Mouse (Mus musculus) heart, embryonic 16.5 days (tissue): ENCODE results near the gene Ubxn1. TPM values are rescaled to one million over a fixed set of nuclear protein-coding genes. Genes with fewer than 3 reads are reported as not detected.

ENCODE experiments used
- microRNA-seq: library from miRNA; unstranded; fragments of <30 nt; microRNA quantifications from one replicate; pipeline ENCODE4, GENCODE M21; 2017
- polyA plus RNA-seq: library from polyadenylated mRNA; unstranded; fragments of >200 nt; fragmentation: Nextera tagmentation; extraction: Ambion mirVana; gene quantifications from 2 replicates; pipeline ENCODE4 v1.2.1, GENCODE M21; 2015

The Ubxn1 gene
- polyA plus RNA-seq, 1 experiment from 2014 or later: 133 TPM

Small RNA genes lying within 50 kb of the gene (microRNA-seq; reads per million reads assigned to microRNA genes)
- gene Mir5136: not detected

Other genes with a start within 250 kb of the Ubxn1 start
- 0.09 TPM in 2 replicates for gene Chrm1, start 207.7 kb upstream of the Ubxn1 start, polyA plus RNA-seq
- 66.4 and 68.8 TPM in 2 replicates for gene Slc3a2, start 148.1 kb upstream of the Ubxn1 start, polyA plus RNA-seq
- 53.5 and 54.9 TPM in 2 replicates for gene Wdr74, start 135.7 kb upstream of the Ubxn1 start, polyA plus RNA-seq
- 0.63 and 0.74 TPM in 2 replicates for gene 1700092M07Rik, start 130.8 kb upstream of the Ubxn1 start, polyA plus RNA-seq
- 91.5 and 91.7 TPM in 2 replicates for gene Stx5a, start 130.1 kb upstream of the Ubxn1 start, polyA plus RNA-seq
- 134 and 145 TPM in 2 replicates for gene Nxf1, start 114.4 kb upstream of the Ubxn1 start, polyA plus RNA-seq
- gene Tmem223, start 100.5 kb upstream of the Ubxn1 start, polyA plus RNA-seq: 138 and 158 TPM in 2 replicates
- gene Tmem179b, start 97.0 kb upstream of the Ubxn1 start, polyA plus RNA-seq: 57.1 and 60.9 TPM in 2 replicates
- gene Taf6l, start 85.1 kb upstream of the Ubxn1 start, polyA plus RNA-seq: 17.4 and 19.3 TPM in 2 replicates
- 126 and 128 TPM in 2 replicates for gene Polr2g, start 72.9 kb upstream of the Ubxn1 start, polyA plus RNA-seq
- gene Zbtb3, start 68.9 kb upstream of the Ubxn1 start, polyA plus RNA-seq: 3.5 and 4.3 TPM in 2 replicates
- 35.5 and 37.7 TPM in 2 replicates for gene Ttc9c, start 52.2 kb upstream of the Ubxn1 start, polyA plus RNA-seq
- gene Hnrnpul2, start 51.5 kb upstream of the Ubxn1 start, polyA plus RNA-seq: 3.2 and 3.3 TPM in 2 replicates
- not detected in 2 replicates for gene AC129217.1, start 41.7 kb upstream of the Ubxn1 start, polyA plus RNA-seq
- gene Bscl2, start 34.0 kb upstream of the Ubxn1 start, polyA plus RNA-seq: 43.9 and 44.3 TPM in 2 replicates
- 1.2 and 1.4 TPM in 2 replicates for gene Gng3, start 32.3 kb upstream of the Ubxn1 start, polyA plus RNA-seq
- gene Lrrn4cl, start 20.7 kb upstream of the Ubxn1 start, polyA plus RNA-seq: 1.9 and 2.8 TPM in 2 replicates
- 62.7 and 64.0 TPM in 2 replicates for gene Uqcc3, start 9.4 kb downstream of the Ubxn1 start, polyA plus RNA-seq
- gene Lbhd1, start 12.2 kb downstream of the Ubxn1 start, polyA plus RNA-seq: 25.2 and 42.5 TPM in 2 replicates
- not detected in 2 replicates for gene Gm49403, start 12.4 kb downstream of the Ubxn1 start, polyA plus RNA-seq
- gene 1810009A15Rik, start 17.4 kb downstream of the Ubxn1 start, polyA plus RNA-seq: 39.7 and 54.5 TPM in 2 replicates
- not detected in 2 replicates for gene Gm49416, start 17.4 kb downstream of the Ubxn1 start, polyA plus RNA-seq
- 24.8 and 27.6 TPM in 2 replicates for gene Ints5, start 21.5 kb downstream of the Ubxn1 start, polyA plus RNA-seq
- 56.7 and 62.6 TPM in 2 replicates for gene Ganab, start 26.6 kb downstream of the Ubxn1 start, polyA plus RNA-seq
- gene B3gat3, start 48.9 kb downstream of the Ubxn1 start, polyA plus RNA-seq: 32.7 and 38.0 TPM in 2 replicates
- gene Rom1, start 57.9 kb downstream of the Ubxn1 start, polyA plus RNA-seq: 2.2 and 2.4 TPM in 2 replicates
- gene Eml3, start 58.1 kb downstream of the Ubxn1 start, polyA plus RNA-seq: 16.0 and 17.2 TPM in 2 replicates
- gene Mta2, start 70.4 kb downstream of the Ubxn1 start, polyA plus RNA-seq: 92.1 and 96.0 TPM in 2 replicates
- 17.5 and 18.4 TPM in 2 replicates for gene Tut1, start 82.4 kb downstream of the Ubxn1 start, polyA plus RNA-seq
- 239 and 240 TPM in 2 replicates for gene Eef1g, start 95.5 kb downstream of the Ubxn1 start, polyA plus RNA-seq
- 28.7 and 36.5 TPM in 2 replicates for gene Ahnak, start 117.8 kb downstream of the Ubxn1 start, polyA plus RNA-seq
- 0.91 and 1.8 TPM in 2 replicates for gene Scgb1a1, start 216.5 kb downstream of the Ubxn1 start, polyA plus RNA-seq